Mouse (Mus musculus) myocyte (in vitro differentiated cells): ENCODE results near the gene Tcl1b2.

Experiments used
- CEBPB ChIP-seq: IDR thresholded peaks from 2 replicates; pipeline ENCODE4 v1.6.1; 2011; ENCODE audit warnings: mild to moderate bottlenecking, moderate library complexity; ENCODE audit not compliant: poor library complexity, insufficient read depth, severe bottlenecking
- E2F4 ChIP-seq: IDR thresholded peaks from one replicate; pipeline ENCODE4 v1.6.1; 2011; ENCODE audit warnings: mild to moderate bottlenecking, control low read depth, moderate library complexity; ENCODE audit not compliant: insufficient read depth
- MAX ChIP-seq: IDR thresholded peaks from one replicate; pipeline ENCODE4 v1.6.1; 2011; ENCODE audit warnings: low read depth, mild to moderate bottlenecking, control low read depth
- MYOD1 ChIP-seq, 3 experiments: IDR thresholded peaks; one replicate each; pipeline ENCODE4 v1.6.1; 2011; ENCODE audit warnings: control low read depth in 2 of 3, low read depth in 2 of 3, mild to moderate bottlenecking in 2 of 3, moderate library complexity in 1 of 3; ENCODE audit not compliant: insufficient read length in 2 of 3, control insufficient read depth in 1 of 3
- MYOG ChIP-seq, 3 experiments: IDR thresholded peaks; one replicate each; pipeline ENCODE4 v1.6.1; 2011; ENCODE audit warnings: control low read depth in 2 of 3, low read depth in 2 of 3, mild to moderate bottlenecking in 2 of 3; ENCODE audit not compliant: insufficient read length in 2 of 3, control insufficient read depth in 1 of 3, insufficient read depth in 1 of 3
- POLR2A ChIP-seq: IDR thresholded peaks from one replicate; pipeline ENCODE4 v1.6.1; 2011; ENCODE audit warnings: low read depth, mild to moderate bottlenecking, control low read depth, moderate library complexity; ENCODE audit not compliant: insufficient read length
- POLR2AphosphoS2 ChIP-seq: IDR thresholded peaks from one replicate; pipeline ENCODE4 v1.6.1; 2011; ENCODE audit warnings: low read depth, control low read depth; ENCODE audit not compliant: insufficient read length
- REST ChIP-seq: IDR thresholded peaks from one replicate; pipeline ENCODE4 v1.6.1; 2011; ENCODE audit warnings: mild to moderate bottlenecking, control low read depth, moderate library complexity; ENCODE audit not compliant: insufficient read depth, insufficient read length
- SRF ChIP-seq: IDR thresholded peaks from one replicate; pipeline ENCODE4 v1.6.1; 2011; ENCODE audit warnings: low read depth; ENCODE audit not compliant: control insufficient read depth, insufficient read length
- TCF12 ChIP-seq: IDR thresholded peaks from one replicate; pipeline ENCODE4 v1.6.1; 2011; ENCODE audit warnings: mild to moderate bottlenecking, control low read depth; ENCODE audit not compliant: poor library complexity, insufficient read depth, severe bottlenecking
- TCF3 ChIP-seq: IDR thresholded peaks from one replicate; pipeline ENCODE4 v1.6.1; 2011; ENCODE audit warnings: low read depth, control low read depth; ENCODE audit not compliant: insufficient read length
- USF1 ChIP-seq: IDR thresholded peaks from one replicate; pipeline ENCODE4 v1.6.1; 2011; ENCODE audit warnings: low read depth, mild to moderate bottlenecking, control low read depth, moderate library complexity

- TF ChIP-seq POLR2AphosphoS2 (no peak), TCF12 (no peak), POLR2A (no peak), REST (no peak), MAX (no peak), E2F4 (no peak), USF1 (no peak), MYOG (IDR thresholded peaks at IDR 0.05; ENCODE audit: control insufficient read depth in 1 of 3, insufficient read depth in 1 of 3, insufficient read length in 2 of 3, low read depth in 2 of 3) (no peak), TCF3 (no peak), MYOD1 (IDR thresholded peaks at IDR 0.05; ENCODE audit: control insufficient read depth in 1 of 3, insufficient read length in 2 of 3, low read depth in 2 of 3) (no peak), CEBPB (no peak), SRF (no peak)
These were observed 36.4 kb upstream of the Tcl1b2 start for GRCm38 (mm10) chr12:105109406-105109805.
